Comparison of ENCODE assay signal across 42 mouse cellular contexts in genomic region chr11:99580636-99581035, GRCm38 (mm10). TPM values are rescaled to one million over a fixed set of nuclear protein-coding genes. Genes with fewer than 3 reads are reported as not detected.
"Had no signal": no experiment of that assay in that cellular context is flagged by ENCODE, and none has a peak within 500 bp of the region (broad histone marks: within the 10 kb centered on the region; RNA-seq: fewer than 3 reads in every experiment).

TSS of gene Krtap1-5 (minus strand) at chr11:99581016.

- ATAC-seq: hindbrain, embryonic 16.5 days; inflammation-experienced regulatory T-cells, adult 6 months; intestine, embryonic 15.5 days; intestine, postnatal 0 days; liver, postnatal 0 days had no signal

- H3K4me2 ChIP-seq: heart, embryonic 11.5 days; heart, embryonic 13.5 days; heart, embryonic 15.5 days; hindbrain, embryonic 12.5 days; hindbrain, embryonic 14.5 days; intestine, embryonic 15.5 days; limb, embryonic 12.5 days; liver, embryonic 11.5 days; liver, embryonic 13.5 days; liver, embryonic 15.5 days had no signal

- H3K36me3 ChIP-seq: heart, embryonic 13.5 days; heart, embryonic 15.5 days; hindbrain, embryonic 10.5 days; hindbrain, embryonic 12.5 days; intestine, embryonic 15.5 days; limb, embryonic 10.5 days; limb, embryonic 12.5 days; liver, embryonic 13.5 days; liver, embryonic 15.5 days had no signal

- H3K4me3 ChIP-seq: heart, adult 2 months; heart, embryonic 13.5 days; heart, embryonic 15.5 days; hindbrain, embryonic 10.5 days; hindbrain, embryonic 12.5 days; intestine, embryonic 15.5 days; left cerebral cortex, adult 2 months; limb, embryonic 10.5 days; limb, embryonic 12.5 days; liver, embryonic 13.5 days; liver, embryonic 15.5 days had no signal

- H3K27ac ChIP-seq: heart, adult 2 months; heart, embryonic 13.5 days; heart, embryonic 15.5 days; hindbrain, embryonic 10.5 days; hindbrain, embryonic 12.5 days; hindbrain, embryonic 14.5 days; intestine, embryonic 15.5 days; kidney, postnatal 0 days; left cerebral cortex, adult 2 months; limb, embryonic 10.5 days; limb, embryonic 12.5 days; liver, embryonic 13.5 days; liver, embryonic 15.5 days had no signal

- H3K4me1 ChIP-seq: heart, embryonic 13.5 days; heart, embryonic 15.5 days; hindbrain, embryonic 10.5 days; hindbrain, embryonic 12.5 days; intestine, embryonic 15.5 days; limb, embryonic 10.5 days; limb, embryonic 12.5 days; liver, embryonic 13.5 days; liver, embryonic 15.5 days had no signal

- H3K9ac ChIP-seq: heart, embryonic 13.5 days; heart, embryonic 15.5 days; hindbrain, embryonic 12.5 days; hindbrain, embryonic 14.5 days; intestine, embryonic 15.5 days; limb, embryonic 12.5 days; liver, embryonic 13.5 days; liver, embryonic 15.5 days; liver, postnatal 0 days had no signal

- H3K27me3 ChIP-seq: heart, embryonic 13.5 days; heart, embryonic 15.5 days; hindbrain, embryonic 12.5 days; intestine, embryonic 15.5 days; limb, embryonic 12.5 days; liver, embryonic 13.5 days; liver, embryonic 15.5 days had no signal

- H3K9me3 ChIP-seq: heart, embryonic 13.5 days; heart, embryonic 15.5 days; hindbrain, embryonic 10.5 days; hindbrain, embryonic 12.5 days; intestine, embryonic 15.5 days; limb, embryonic 10.5 days; limb, embryonic 12.5 days; liver, embryonic 13.5 days; liver, embryonic 15.5 days had no signal

- DNase-seq: gastrocnemius, postnatal 14 days; heart, adult 2 months; heart, postnatal 4 days; kidney, adult 18-20 months; kidney, adult 8-10 months; kidney, postnatal 14 days; kidney, postnatal 36 days; layer of hippocampus, adult 9-11 months; layer of hippocampus, postnatal 36 days; liver; liver, embryonic 13.5 days; liver, postnatal 0 days had no signal

RNA-seq across cellular contexts. Expression of gene Krtap1-5, which starts in this region (rescaled TPM):
- total RNA-seq: gastrocnemius, adult 18-20 months; gastrocnemius, adult 8-10 months; gastrocnemius, postnatal 14 days; gastrocnemius, postnatal 4 days; granulocyte monocyte progenitor cell, adult 5-6 weeks; heart, adult 2 months; heart, postnatal 25 days; heart, postnatal 4 days; layer of hippocampus, adult 18-20 months; layer of hippocampus, adult 8-10 months; layer of hippocampus, postnatal 14 days; layer of hippocampus, postnatal 36 days; left cerebral cortex, adult 2 months; left cerebral cortex, postnatal 14 days; left cerebral cortex, postnatal 36 days had no signal
- polyA plus RNA-seq: heart, adult 2 months; heart, embryonic 11.5 days; heart, embryonic 13.5 days; heart, embryonic 15.5 days; heart, postnatal 0 days; hindbrain, embryonic 10.5 days; hindbrain, embryonic 12.5 days; hindbrain, embryonic 14.5 days; hindbrain, embryonic 16.5 days; inflammation-experienced regulatory T-cells, adult 6 months; intestine, embryonic 15.5 days; intestine, postnatal 0 days; kidney, embryonic 14.5 days; kidney, postnatal 0 days; large intestine, adult 2 months; limb, embryonic 10.5 days; limb, embryonic 12.5 days; limb, embryonic 14.5 days; liver, embryonic 11.5 days; liver, embryonic 13.5 days; liver, embryonic 15.5 days; liver, postnatal 0 days had no signal
